In the genomic region with DNA sequence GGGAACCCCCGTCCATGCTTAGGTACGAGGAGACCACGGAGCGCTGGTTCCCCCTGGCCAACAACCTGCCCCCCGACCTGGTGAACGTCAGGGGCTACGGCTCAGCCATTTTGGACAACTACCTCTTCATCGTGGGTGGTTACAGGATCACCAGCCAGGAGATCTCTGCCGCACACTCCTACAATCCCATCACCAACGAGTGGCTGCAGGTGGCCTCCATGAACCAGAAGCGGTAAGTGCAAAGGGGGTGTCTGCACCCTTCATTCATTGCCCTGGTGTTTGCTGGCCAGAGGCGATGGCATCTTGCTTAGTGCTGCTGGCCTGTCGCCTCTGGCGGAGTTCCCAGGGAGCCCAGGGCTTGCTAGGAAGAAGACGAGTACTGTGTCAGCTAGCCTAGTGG, we compare ENCODE assay signal across 7 mouse cellular contexts. TPM values are rescaled to one million over a fixed set of nuclear protein-coding genes. Genes with fewer than 3 reads are reported as not detected.
DNase-seq lines count a peak whose midpoint lies in the region; ATAC-seq lines count a peak whose summit lies in the region.

No protein-coding gene starts in this region.

- peak overlapping the region; percentile 89 for H3K9ac ChIP-seq in forebrain, embryonic 14.5 days (ENCODE audit: low read length)
- H3K9ac ChIP-seq in lung, embryonic 15.5 days: peak overlapping the region; percentile 94

- peaks cover 12% of the 10 kb centered on the region for H3K4me1 ChIP-seq in forebrain, embryonic 14.5 days (ENCODE audit: control insufficient read depth, insufficient read depth, low read length)
- peaks cover 26% of the 10 kb centered on the region for H3K4me1 ChIP-seq in lung, embryonic 15.5 days

- H3K4me3 ChIP-seq in forebrain, embryonic 14.5 days (ENCODE audit: low read depth, low read length): peak overlapping the region; percentile 75
- H3K4me3 ChIP-seq in lung, embryonic 15.5 days: peak overlapping the region; percentile 90

- ATAC-seq in forebrain, embryonic 14.5 days: peak; percentile 19
- ATAC-seq in lung, embryonic 15.5 days (ENCODE audit: borderline replicate concordance, extremely low read depth, low FRiP score, low TSS enrichment): no peak

- H3K9me3 ChIP-seq in forebrain, embryonic 14.5 days (replicated peaks; ENCODE audit: control insufficient read depth, low read length): no peaks in the 10 kb centered on the region
- H3K9me3 ChIP-seq in lung, embryonic 15.5 days: no peaks in the 10 kb centered on the region

- under 1% methylated on average over 15 of the region's 15 CpGs for WGBS in forebrain, embryonic 14.5 days
- WGBS in lung, embryonic 15.5 days: 2% methylated on average over 15 of the region's 15 CpGs

- H3K4me2 ChIP-seq in forebrain, embryonic 14.5 days (ENCODE audit: low read length): peak overlapping the region; percentile 96
- peak overlapping the region; percentile 96 for H3K4me2 ChIP-seq in lung, embryonic 15.5 days

- H3K27me3 ChIP-seq in forebrain, embryonic 14.5 days (replicated peaks; ENCODE audit: control insufficient read depth, insufficient read depth, low read length): no peaks in the 10 kb centered on the region
- H3K27me3 ChIP-seq in lung, embryonic 15.5 days: no peaks in the 10 kb centered on the region

- peak; percentile 32 for DNase-seq in ZHBTc4 (ENCODE audit: low read depth, low spot score)
- peak; percentile 73 to 77 for DNase-seq in cerebellum, adult 18-20 months
- peak; percentile 41 for DNase-seq in forebrain, embryonic 14.5 days (ENCODE audit: low spot score)
- peak; percentile 53 to 67 for DNase-seq in heart, postnatal 14 days
- DNase-seq in kidney, postnatal 4 days: peak; percentile 48 to 67
- peak; percentile 4 for DNase-seq in retina, postnatal 7 days (ENCODE audit: low read depth, low spot score)

- peak overlapping the region; percentile 88 for H3K27ac ChIP-seq in forebrain, embryonic 14.5 days (ENCODE audit: low read depth, low read length)
- peak overlapping the region; percentile 83; the same call in 1 of the 2 replicates for H3K27ac ChIP-seq in lung, embryonic 15.5 days

- H3K36me3 ChIP-seq in forebrain, embryonic 14.5 days (ENCODE audit: control insufficient read depth, insufficient read depth, low read length): 0 out of 2 replicates have a peak, but pooled peaks cover 4% of the 10 kb centered on the region
- peaks cover 10% of the 10 kb centered on the region; the same call in 1 of the 2 replicates for H3K36me3 ChIP-seq in lung, embryonic 15.5 days

- intact Hi-C loops in heart, postnatal 14 days (cut with DNase I): no loop called here

RNA-seq across cellular contexts. Expression of a gene that starts 1.0 kb away (rescaled TPM):
- 6.3 and 7.5 TPM in 2 replicates for polyA plus RNA-seq in forebrain, embryonic 14.5 days (2014; fragmentation: Nextera tagmentation; extraction: Ambion mirVana)
- total RNA-seq in heart, postnatal 14 days (2021): 1 to 10 TPM; 8.2 to 8.7 TPM
- 8.4 and 8.9 TPM in 2 replicates for polyA plus RNA-seq in lung, embryonic 15.5 days (2015; fragmentation: Nextera tagmentation; extraction: Ambion mirVana)

RNA-seq across cellular contexts. Expression of a gene that starts 5.3 kb away (rescaled TPM):
- 0.56 and 0.91 TPM in 2 replicates for polyA plus RNA-seq in forebrain, embryonic 14.5 days (2014; fragmentation: Nextera tagmentation; extraction: Ambion mirVana)
- total RNA-seq in heart, postnatal 14 days (2021): not detected
- 6.9 and 8.4 TPM in 2 replicates for polyA plus RNA-seq in lung, embryonic 15.5 days (2015; fragmentation: Nextera tagmentation; extraction: Ambion mirVana)

RNA-seq across cellular contexts. Expression of a gene that starts 49.6 kb away (rescaled TPM):
- polyA plus RNA-seq in forebrain, embryonic 14.5 days (2014; fragmentation: Nextera tagmentation; extraction: Ambion mirVana): 108 and 119 TPM in 2 replicates
- 100 to 1,000 TPM; 173 to 181 TPM for total RNA-seq in heart, postnatal 14 days (2021)
- polyA plus RNA-seq in lung, embryonic 15.5 days (2015; fragmentation: Nextera tagmentation; extraction: Ambion mirVana): 102 and 103 TPM in 2 replicates

RNA-seq across cellular contexts. Expression of a gene that starts 59.8 kb away (rescaled TPM):
- polyA plus RNA-seq in forebrain, embryonic 14.5 days (2014; fragmentation: Nextera tagmentation; extraction: Ambion mirVana): 0.43 and 0.56 TPM in 2 replicates
- total RNA-seq in heart, postnatal 14 days (2021): 1 to 10 TPM in 1 of 2 experiments, under 1 TPM in 1; 0.68 to 1.2 TPM
- 0.47 and 1.2 TPM in 2 replicates for polyA plus RNA-seq in lung, embryonic 15.5 days (2015; fragmentation: Nextera tagmentation; extraction: Ambion mirVana)

Comparison
In these comparisons a context has a peak if more than half of its experiments do, and no peak if none do; other contexts are left out.
1. DNase-seq: peak in every context shown above with its lines; median percentile 75 in cerebellum, adult 18-20 months; 60 in heart, postnatal 14 days; 58 in kidney, postnatal 4 days; 41 in forebrain, embryonic 14.5 days; 32 in ZHBTc4; 4 in retina, postnatal 7 days.